Mouse (Mus musculus): ENCODE data around the gene Car4.

- TF ChIP-seq CTCF (IDR thresholded peaks at IDR 0.05): no peak
- TF ChIP-seq EP300 (IDR thresholded peaks at IDR 0.05): no peak
These were observed 1.2 kb upstream of the Car4 start for GRCm38 (mm10) chr11:84956400-84956799.

Data from lung, postnatal 0 days (tissue).